Comparison of ENCODE assay signal across 9 mouse cellular contexts in the genomic region with DNA sequence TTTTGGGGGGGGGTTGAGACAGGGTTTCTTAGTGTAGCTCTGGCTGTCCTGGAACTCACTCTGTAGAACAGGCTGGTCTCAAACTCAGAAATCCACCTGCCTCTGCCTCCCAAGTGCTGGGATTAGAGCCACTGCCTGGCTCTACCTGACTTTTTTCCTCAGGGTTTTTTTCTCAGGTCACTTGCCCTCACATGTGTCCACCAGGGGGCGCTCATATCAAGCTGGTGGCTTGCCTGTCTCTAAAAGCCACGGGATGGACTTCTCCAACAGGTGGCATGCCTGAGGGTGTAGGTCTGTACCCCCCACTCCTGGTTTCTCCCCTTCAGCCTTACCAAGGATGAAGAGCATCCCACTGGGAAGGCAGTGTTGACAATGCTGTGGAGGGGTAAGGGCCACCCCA. TPM values are rescaled to one million over a fixed set of nuclear protein-coding genes. Genes with fewer than 3 reads are reported as not detected.
A peak's percentile ranks its signal among the peaks of the same experiment; 100 is the strongest.
DNase-seq lines count a peak whose midpoint lies in the region; ATAC-seq and TF ChIP-seq lines count a peak whose summit lies in the region.
"Had no signal": no experiment of that assay in that cellular context is flagged by ENCODE, and none has a peak within 500 bp of the region (broad histone marks: within the 10 kb centered on the region; RNA-seq: fewer than 3 reads in every experiment).

No protein-coding gene starts in this region.

- peaks cover 26% of the 10 kb centered on the region for H3K27me3 ChIP-seq in midbrain, embryonic 14.5 days (ENCODE audit: control insufficient read depth, insufficient read depth, low read length)
- H3K27me3 ChIP-seq in midbrain, embryonic 15.5 days (replicated peaks) = peaks cover 28% of the 10 kb centered on the region
- peaks cover 25% of the 10 kb centered on the region for H3K27me3 ChIP-seq in liver, postnatal 0 days (ENCODE audit: insufficient read depth, low read length)

- peak; percentile 94 for TF ChIP-seq CTCF in liver, postnatal 0 days (IDR thresholded peaks at IDR 0.05; ENCODE audit: low read depth)

- H3K4me1 ChIP-seq in midbrain, embryonic 14.5 days (ENCODE audit: control insufficient read depth, insufficient read depth, low read length) = 0 out of 2 replicates have a peak, but pooled peaks cover 2% of the 10 kb centered on the region
- H3K4me1 ChIP-seq in midbrain, embryonic 15.5 days = peaks cover 8% of the 10 kb centered on the region; the same call in 1 of the 2 replicates
- no peaks in the 10 kb centered on the region for H3K4me1 ChIP-seq in liver, postnatal 0 days (ENCODE audit: insufficient read depth)

- no peak overlapping the region for H3K4me2 ChIP-seq in midbrain, embryonic 14.5 days (ENCODE audit: low read length)
- no peak overlapping the region for H3K4me2 ChIP-seq in midbrain, embryonic 15.5 days
- H3K4me2 ChIP-seq in liver, postnatal 0 days (ENCODE audit: low read depth, low read length) = no peak overlapping the region
- H3K4me2 ChIP-seq: heart, embryonic 13.5 days had no signal

- H3K27ac ChIP-seq in midbrain, embryonic 14.5 days (replicated peaks; ENCODE audit: low read depth, low read length) = no peak overlapping the region
- H3K27ac ChIP-seq in midbrain, embryonic 15.5 days = no peak overlapping the region
- H3K27ac ChIP-seq in liver, postnatal 0 days (ENCODE audit: low read depth) = no peak overlapping the region
- H3K27ac ChIP-seq: heart, embryonic 13.5 days had no signal

- H3K36me3 ChIP-seq in midbrain, embryonic 14.5 days (ENCODE audit: control insufficient read depth, insufficient read depth, low read length) = no peaks in the 10 kb centered on the region
- H3K36me3 ChIP-seq in midbrain, embryonic 15.5 days (replicated peaks) = no peaks in the 10 kb centered on the region
- no peaks in the 10 kb centered on the region for H3K36me3 ChIP-seq in liver, postnatal 0 days (replicated peaks; ENCODE audit: insufficient read depth, low read length)
- H3K36me3 ChIP-seq: heart, embryonic 13.5 days had no signal

- no peak overlapping the region for H3K9ac ChIP-seq in midbrain, embryonic 14.5 days (replicated peaks; ENCODE audit: low read length)
- no peak overlapping the region for H3K9ac ChIP-seq in midbrain, embryonic 15.5 days
- no peak overlapping the region for H3K9ac ChIP-seq in liver, postnatal 0 days (replicated peaks)
- H3K9ac ChIP-seq: heart, embryonic 13.5 days had no signal

- ATAC-seq in midbrain, embryonic 14.5 days (ENCODE audit: low FRiP score, low TSS enrichment) = no peak
- no peak for ATAC-seq in midbrain, embryonic 15.5 days (replicated peaks)
- peak; percentile 59 for ATAC-seq in liver, postnatal 0 days

- peak; percentile 81 for DNase-seq in midbrain, embryonic 14.5 days
- peak; percentile 83 for DNase-seq in brain, adult 2 months (ENCODE audit: low read depth, low spot score)
- peak; percentile 82 for DNase-seq in forelimb bud, embryonic 11.5 days (ENCODE audit: low read depth, low spot score)
- DNase-seq in kidney, adult 8-10 months = peak; percentile 70 to 88
- DNase-seq in liver, postnatal 0 days = peak; percentile 92
- peak; percentile 64 for DNase-seq in right cerebral cortex, adult 18-20 months
- peak; percentile 66 to 85 for DNase-seq in urinary bladder, adult 18-20 months (ENCODE audit: low spot score in 2 of 2)

- no peak overlapping the region for H3K4me3 ChIP-seq in midbrain, embryonic 14.5 days (replicated peaks; ENCODE audit: low read depth, low read length)
- H3K4me3 ChIP-seq in midbrain, embryonic 15.5 days = no peak overlapping the region
- no peak overlapping the region for H3K4me3 ChIP-seq in liver, postnatal 0 days (ENCODE audit: low read depth, low read length)
- H3K4me3 ChIP-seq: heart, embryonic 13.5 days had no signal

- peaks cover 5% of the 10 kb centered on the region; the same call in 1 of the 2 replicates for H3K9me3 ChIP-seq in midbrain, embryonic 14.5 days (ENCODE audit: control insufficient read depth, low read length)
- H3K9me3 ChIP-seq in midbrain, embryonic 15.5 days = no peaks in the 10 kb centered on the region
- H3K9me3 ChIP-seq in liver, postnatal 0 days (ENCODE audit: low read length) = no peaks in the 10 kb centered on the region

- WGBS in midbrain, embryonic 14.5 days = 2% methylated on average over 2 of the region's 2 CpGs
- whole genome bisulfite sequencing in midbrain, embryonic 15.5 days = 0% methylated on average over 2 of the region's 2 CpGs
- 0% methylated on average over 2 of the region's 2 CpGs for WGBS in liver, postnatal 0 days (ENCODE audit: insufficient replicate concordance)

- no peak for TF ChIP-seq EP300 in liver, postnatal 0 days (IDR thresholded peaks at IDR 0.05; ENCODE audit: low read depth)

RNA-seq across cellular contexts. Expression of gene Evpl, which starts 11.5 kb away (rescaled TPM):
- polyA plus RNA-seq in midbrain, embryonic 14.5 days (2014; fragmentation: Nextera tagmentation; extraction: Ambion mirVana) = 0.36 and 0.43 TPM in 2 replicates
- 0.84 and 0.96 TPM in 2 replicates for polyA plus RNA-seq in midbrain, embryonic 15.5 days (2015; fragmentation: Nextera tagmentation; extraction: Ambion mirVana)
- 0.06 and 0.07 TPM in 2 replicates for polyA plus RNA-seq in liver, postnatal 0 days (2015; fragmentation: Nextera tagmentation; extraction: Ambion mirVana)

RNA-seq across cellular contexts. Expression of gene Acox1, which starts 27.6 kb away (rescaled TPM):
- 50.5 and 68.3 TPM in 2 replicates for polyA plus RNA-seq in midbrain, embryonic 14.5 days (2014; fragmentation: Nextera tagmentation; extraction: Ambion mirVana)
- polyA plus RNA-seq in midbrain, embryonic 15.5 days (2015; fragmentation: Nextera tagmentation; extraction: Ambion mirVana) = 63.0 and 64.0 TPM in 2 replicates
- polyA plus RNA-seq in liver, postnatal 0 days (2015; fragmentation: Nextera tagmentation; extraction: Ambion mirVana) = 258 and 304 TPM in 2 replicates

RNA-seq across cellular contexts. Expression of gene Ten1, which starts 27.8 kb away (rescaled TPM):
- 77.0 and 97.9 TPM in 2 replicates for polyA plus RNA-seq in midbrain, embryonic 14.5 days (2014; fragmentation: Nextera tagmentation; extraction: Ambion mirVana)
- 86.7 and 92.5 TPM in 2 replicates for polyA plus RNA-seq in midbrain, embryonic 15.5 days (2015; fragmentation: Nextera tagmentation; extraction: Ambion mirVana)
- 20.7 and 22.8 TPM in 2 replicates for polyA plus RNA-seq in liver, postnatal 0 days (2015; fragmentation: Nextera tagmentation; extraction: Ambion mirVana)

RNA-seq across cellular contexts. Expression of gene Srp68, which starts 47.6 kb away (rescaled TPM):
- polyA plus RNA-seq in midbrain, embryonic 14.5 days (2014; fragmentation: Nextera tagmentation; extraction: Ambion mirVana) = 49.5 and 57.1 TPM in 2 replicates
- polyA plus RNA-seq in midbrain, embryonic 15.5 days (2015; fragmentation: Nextera tagmentation; extraction: Ambion mirVana) = 62.4 and 63.5 TPM in 2 replicates
- 20.9 and 23.8 TPM in 2 replicates for polyA plus RNA-seq in liver, postnatal 0 days (2015; fragmentation: Nextera tagmentation; extraction: Ambion mirVana)

RNA-seq across cellular contexts. Expression of gene Galr2, which starts 54.3 kb away (rescaled TPM):
- 0.30 and 0.55 TPM in 2 replicates for polyA plus RNA-seq in midbrain, embryonic 14.5 days (2014; fragmentation: Nextera tagmentation; extraction: Ambion mirVana)
- 0.45 and 0.57 TPM in 2 replicates for polyA plus RNA-seq in midbrain, embryonic 15.5 days (2015; fragmentation: Nextera tagmentation; extraction: Ambion mirVana)
- polyA plus RNA-seq in liver, postnatal 0 days (2015; fragmentation: Nextera tagmentation; extraction: Ambion mirVana) = not detected in 2 replicates
- polyA plus RNA-seq: heart, embryonic 13.5 days had no signal
